Mouse (Mus musculus): ENCODE data around the gene Ctdspl. TPM values are rescaled to one million over a fixed set of nuclear protein-coding genes. Genes with fewer than 3 reads are reported as not detected.

Ctdspl gene
- polyA plus RNA-seq, 2 experiments from 2014 or later = 0.62 to 0.75 TPM

DNA sequence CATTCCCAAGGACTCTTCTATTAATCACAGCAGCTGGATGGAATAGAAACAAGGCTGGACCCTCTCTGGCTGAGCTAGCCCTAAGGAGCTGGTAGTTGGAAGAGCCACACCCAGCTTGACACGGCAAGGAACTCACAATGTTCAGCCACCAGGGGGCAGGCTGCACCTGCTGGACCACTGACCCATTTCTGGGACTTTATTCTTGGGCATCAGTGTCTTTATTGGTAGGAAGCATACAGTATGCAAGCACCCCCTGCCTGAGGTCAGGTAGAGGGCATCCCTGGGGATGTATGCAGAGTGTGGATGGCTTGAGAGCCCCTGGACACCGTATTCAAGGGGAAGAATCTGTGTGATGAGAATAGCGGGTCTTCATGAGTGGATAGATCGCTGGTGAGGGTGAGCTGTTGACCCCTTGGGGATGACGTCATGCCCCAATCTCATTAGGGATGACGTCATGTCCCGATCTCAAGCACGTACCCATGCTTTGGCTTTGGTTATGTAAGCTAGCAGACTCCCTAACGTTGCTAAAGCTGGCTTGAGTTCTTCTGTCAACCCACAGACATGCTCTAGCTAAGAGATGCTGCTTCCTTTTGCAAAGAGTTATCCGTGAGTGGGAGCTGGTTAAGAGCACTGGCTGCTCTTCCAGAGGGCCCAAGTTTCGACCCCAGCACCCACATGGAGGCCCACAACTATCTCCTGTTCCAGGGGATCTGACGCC, 5.3 kb upstream of the Ctdspl start:
- no peak for ATAC-seq

DNA sequence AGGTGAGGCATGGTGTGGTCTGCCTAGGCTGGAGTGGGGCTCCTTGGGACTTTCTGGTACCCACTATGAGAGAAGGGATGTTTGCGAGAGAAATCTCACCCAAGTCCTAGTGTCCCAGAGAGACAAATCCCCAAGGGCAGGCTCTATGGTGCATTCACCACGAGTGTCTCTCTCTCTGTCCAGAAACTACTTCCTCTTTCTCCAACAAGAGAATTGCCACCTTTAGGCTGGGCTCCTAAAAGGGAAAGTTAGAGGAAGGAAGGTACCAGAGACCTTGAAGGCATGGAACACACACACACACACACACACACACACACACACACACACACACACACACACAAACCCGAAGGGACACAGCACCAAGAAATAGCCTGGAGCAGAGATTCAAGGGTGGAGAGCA, 4.3 kb upstream of the Ctdspl start:
- ATAC-seq = no peak

DNA sequence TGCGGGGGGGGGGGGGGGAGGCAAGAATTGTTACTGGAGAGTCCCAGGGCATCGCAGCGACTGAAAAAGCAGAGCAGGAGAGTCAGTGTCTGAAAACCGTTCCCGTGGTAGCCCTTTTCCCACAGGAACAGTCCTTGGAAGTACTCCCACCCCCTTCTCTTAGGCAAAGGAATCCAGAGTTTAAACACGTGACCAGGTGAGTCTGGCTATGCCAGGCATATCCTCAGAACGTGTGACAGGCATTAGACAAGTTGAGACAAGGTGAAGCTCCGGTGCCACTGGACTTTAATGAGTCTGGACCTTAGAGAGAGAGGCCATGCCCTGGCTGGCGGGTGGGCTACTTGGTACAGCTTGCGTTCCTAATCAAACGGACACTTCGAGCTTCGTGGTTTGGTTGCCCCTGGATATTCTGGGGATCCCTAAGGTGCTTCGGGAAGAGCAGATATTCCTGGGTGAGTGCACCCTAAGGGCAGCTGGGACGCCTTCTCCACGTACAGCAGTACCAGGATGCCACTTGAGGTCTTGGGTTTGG, 1.6 kb upstream of the Ctdspl start:
- no peak for ATAC-seq

- ATAC-seq = peak; percentile 88
These were observed 755 bp upstream of the Ctdspl start for GRCm38 (mm10) chr9:118925286-118926110.

DNA sequence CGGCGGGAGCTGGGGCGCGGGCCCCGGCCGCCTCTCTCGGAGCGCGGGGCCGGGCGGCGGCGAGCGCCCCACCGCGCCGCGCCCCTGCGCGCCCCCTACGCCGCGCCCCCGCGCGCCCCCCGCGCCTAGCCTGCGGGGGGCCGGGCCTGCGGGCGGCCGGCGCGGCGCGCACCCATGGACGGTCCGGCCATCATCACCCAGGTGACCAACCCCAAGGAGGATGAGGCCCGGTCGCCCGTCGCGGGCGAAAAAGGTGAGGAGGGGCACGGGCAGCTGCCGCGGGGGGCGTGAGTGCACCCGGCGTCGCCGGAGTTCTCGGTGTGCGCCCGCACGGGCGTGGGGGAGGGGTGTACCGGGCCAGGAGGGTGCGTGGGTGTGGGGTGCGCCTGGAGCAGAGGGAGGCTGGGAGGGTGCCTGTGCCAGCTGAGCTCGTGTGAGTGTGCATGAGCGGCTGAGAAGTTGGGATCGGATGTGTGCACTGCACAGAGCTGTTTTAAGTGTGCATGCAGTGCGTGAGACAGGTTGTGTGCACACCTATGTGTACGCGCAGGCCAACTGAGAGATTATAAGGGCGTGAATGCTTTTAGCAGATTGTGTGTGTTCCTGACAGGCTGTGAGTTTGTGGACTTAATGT, 552 bp downstream of the Ctdspl start:
- peak; percentile 30 for ATAC-seq

DNA sequence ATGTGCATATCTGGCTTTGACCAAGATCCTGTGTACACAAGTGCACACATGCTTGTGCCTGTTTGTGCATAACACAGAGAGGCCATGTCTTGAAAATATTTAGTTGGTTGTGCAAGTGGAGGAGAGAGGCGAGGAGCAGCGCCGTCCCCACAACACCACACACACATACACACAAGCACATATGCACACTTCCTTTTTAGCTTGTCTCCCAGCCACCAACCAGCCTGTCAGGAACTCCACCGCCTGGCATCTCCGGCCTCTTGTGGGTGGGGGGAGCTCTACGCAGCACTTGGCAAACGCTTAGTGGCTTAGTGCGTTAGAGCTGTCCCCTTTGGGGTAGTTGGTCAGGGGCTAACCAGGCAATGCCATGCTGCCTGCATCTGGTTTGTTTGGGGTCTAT, 1.2 kb downstream of the Ctdspl start:
- ATAC-seq = no peak

GRCm38 (mm10) chr9:118928007-118928406, 1.8 kb downstream of the Ctdspl start:
- no peak for ATAC-seq

- no peak for ATAC-seq
These were observed 2.4 kb downstream of the Ctdspl start for GRCm38 (mm10) chr9:118928656-118929055.

- no peak for ATAC-seq
These were observed 4.4 kb downstream of the Ctdspl start for GRCm38 (mm10) chr9:118930611-118931010.

DNA sequence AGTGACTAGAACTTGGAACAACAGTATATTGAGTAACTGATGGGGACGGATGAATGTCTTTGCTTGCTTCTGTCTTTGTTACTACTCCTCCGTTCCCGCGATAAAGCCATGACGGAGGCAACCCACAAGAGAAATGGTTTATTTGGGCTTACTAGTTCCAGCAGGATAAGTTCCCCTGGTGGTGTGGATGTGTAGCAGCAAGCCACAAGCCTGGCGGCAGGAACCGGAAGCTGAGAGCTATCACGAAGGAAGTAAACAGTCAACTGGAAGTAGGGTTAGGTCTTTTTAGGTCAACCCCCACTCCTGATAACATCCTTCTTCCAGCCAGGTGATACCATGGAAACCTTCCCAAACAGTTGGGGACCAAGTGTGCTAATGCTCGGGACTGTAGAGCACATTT, 7.5 kb downstream of the Ctdspl start:
- ATAC-seq = no peak

GRCm38 (mm10) chr9:118934319-118934718, 8.1 kb downstream of the Ctdspl start:
- ATAC-seq = no peak

GRCm38 (mm10) chr9:118935098-118935497, 8.8 kb downstream of the Ctdspl start:
- no peak for ATAC-seq

GRCm38 (mm10) chr9:118936071-118936470, 9.8 kb downstream of the Ctdspl start:
- no peak for ATAC-seq

DNA sequence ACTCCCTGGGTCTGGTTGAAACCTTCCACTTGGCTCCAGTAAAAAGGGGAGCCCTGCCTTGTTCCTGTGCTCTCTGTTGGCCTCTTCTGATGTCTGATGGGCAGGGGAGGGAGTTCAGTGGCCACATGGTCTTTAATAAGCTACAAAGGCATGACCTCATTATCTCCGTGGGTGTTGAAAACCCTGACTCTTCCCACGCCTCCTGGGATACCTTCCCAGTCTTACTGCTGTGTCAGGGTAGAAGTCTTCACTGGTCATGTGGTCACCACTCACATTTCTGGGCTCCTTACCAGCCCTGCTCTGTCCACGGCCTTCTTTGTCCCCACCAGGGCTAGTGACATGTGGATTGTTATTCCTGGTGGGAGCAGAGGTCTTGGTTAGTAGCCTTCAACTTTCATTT, 11.3 kb downstream of the Ctdspl start:
- ATAC-seq = no peak

DNA sequence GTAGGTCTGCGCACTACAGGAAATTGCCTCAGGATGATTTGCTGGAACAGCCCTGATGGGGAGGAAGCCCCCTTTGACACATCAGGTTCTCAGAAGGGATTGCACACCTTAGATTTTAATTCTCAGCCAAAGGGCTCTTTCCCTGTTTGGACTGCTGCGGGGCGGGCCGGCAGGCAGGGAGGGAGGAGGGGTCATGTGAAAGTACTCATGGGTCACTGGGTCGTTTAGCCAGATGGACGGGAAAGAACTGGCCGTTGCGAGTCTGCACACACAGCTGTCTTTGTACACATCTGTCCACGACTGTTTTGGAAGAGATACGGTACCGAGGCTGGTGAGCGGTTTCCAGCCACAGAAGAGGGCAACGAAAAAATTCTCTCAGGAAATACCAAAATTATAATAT, 13.2 kb downstream of the Ctdspl start:
- ATAC-seq = no peak

DNA sequence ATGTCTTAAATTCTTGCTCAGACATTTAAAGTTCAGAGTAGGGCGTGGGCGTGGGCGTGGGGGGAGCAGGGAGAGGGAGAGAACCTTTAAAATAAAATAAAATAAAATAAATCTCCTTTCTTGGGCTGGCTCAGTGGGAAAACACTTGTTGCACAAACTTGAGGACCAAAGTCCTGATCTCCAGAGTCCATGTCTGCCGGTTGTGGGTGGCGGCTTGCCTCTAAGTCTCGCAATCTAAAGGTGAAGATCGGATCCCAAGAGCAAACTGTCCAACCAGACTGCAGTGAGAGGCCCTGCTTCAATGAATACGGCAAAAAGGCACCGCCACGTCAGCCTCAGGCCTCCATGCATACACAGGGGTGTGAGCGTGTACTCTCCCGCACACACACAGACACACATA, 13.6 kb downstream of the Ctdspl start:
- ATAC-seq = no peak

DNA sequence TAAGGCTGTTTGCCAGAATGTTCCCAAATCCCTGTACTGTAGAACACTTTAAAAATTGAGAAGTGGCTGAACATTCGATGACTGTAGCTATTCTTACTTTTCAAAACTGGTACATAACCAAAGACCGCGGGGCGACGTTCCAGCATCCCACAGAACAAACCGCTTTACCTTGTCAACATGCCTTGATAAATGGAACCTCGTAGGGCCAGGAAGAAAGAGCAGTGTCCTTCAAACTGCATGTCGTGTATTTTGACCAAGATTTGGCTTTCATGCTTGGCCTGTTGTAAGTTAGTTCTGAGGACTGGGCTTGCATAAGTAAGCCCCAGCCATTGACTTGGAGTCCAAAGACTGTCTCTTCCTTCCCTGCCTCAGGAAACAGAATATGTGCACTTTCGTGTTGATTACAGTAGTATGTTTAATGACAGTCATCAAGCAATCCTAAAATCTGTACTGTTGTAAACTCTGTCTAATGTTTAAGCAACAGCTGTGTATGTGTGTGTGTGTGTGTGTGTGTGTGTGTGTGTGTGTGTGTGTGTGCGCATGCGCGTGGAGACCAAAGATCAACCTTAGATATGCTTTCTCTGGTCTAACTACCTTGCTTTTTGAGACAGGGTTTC, 14.4 kb downstream of the Ctdspl start:
- ATAC-seq = no peak

DNA sequence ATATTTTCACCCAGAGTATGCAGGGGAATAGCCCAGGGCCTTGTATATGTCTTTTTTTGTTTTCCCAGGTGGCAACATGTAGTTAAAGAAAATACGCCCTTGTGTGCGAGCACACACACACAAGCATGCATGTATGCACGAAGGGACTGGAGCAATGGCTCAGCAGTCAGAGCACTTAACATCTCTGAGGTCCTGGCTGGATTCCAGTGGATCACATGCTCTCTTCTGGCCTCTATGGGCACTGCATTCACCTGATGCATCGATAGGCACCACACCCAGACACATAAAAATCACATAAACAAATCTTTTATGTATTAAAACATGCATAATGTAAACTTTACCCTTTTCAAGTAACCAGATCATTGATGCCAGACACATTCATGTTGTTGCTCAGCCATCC, 15.8 kb downstream of the Ctdspl start:
- ATAC-seq = no peak

DNA sequence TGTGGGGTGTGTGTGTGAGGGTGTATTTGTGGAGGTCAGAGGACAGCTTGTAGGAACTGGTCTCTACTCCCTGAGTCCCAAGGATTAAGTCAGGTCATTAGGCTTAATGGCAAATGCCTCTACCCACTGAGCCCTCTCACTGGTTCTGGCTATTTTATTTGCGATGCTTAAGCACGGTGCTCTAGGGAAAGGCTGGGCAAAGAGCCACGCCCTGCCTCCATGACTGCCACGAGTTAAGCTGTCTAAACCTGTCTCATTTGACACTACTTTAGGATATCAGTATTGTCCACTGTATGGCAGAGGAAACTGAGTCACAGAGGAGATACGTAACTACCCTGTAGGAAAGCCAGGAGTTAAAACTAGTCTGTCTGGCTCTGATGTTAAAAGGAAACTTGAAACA, 17.7 kb downstream of the Ctdspl start:
- ATAC-seq = no peak

- no peak for ATAC-seq
These were observed 18.1 kb downstream of the Ctdspl start for GRCm38 (mm10) chr9:118944388-118944787.

DNA sequence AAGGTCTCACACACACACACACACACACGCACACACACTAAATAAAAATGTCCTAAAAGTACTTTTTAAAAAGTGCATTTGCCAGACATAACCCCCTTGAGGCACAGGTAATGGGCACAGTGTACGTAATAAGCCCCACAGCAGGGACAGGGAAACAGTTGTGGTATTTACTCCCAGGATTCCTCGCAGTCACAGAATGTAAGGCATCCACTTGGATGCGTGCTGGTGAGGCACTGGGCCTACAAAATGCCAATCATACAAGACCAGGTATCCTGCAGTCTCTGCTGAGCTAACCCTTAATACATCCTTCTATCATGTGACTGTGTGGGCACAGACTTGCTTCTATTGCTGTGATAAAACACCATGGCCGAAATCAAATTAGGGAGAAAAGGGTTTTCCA, 22.2 kb downstream of the Ctdspl start:
- no peak for ATAC-seq

DNA sequence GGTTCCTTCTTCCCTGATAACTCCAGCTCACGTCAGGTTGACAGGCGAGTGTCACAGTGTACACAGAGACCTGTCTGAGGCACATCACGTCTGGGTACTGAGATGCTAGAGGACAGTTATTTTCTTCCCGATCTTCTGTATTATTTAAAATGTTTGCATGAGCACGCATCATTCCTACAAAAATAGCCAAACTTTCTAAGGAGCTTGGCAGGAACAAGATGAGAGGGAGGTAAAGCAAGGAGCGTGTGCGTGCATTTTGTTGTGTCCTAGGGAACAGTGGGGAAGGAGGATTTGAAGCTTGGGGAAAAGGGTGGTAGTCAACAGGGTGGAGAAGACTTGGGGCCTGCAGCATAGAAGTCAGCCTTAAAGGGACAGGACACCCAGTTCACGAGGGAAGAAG, 22.9 kb downstream of the Ctdspl start:
- no peak for ATAC-seq

- ATAC-seq = no peak
These were observed 23.4 kb downstream of the Ctdspl start for GRCm38 (mm10) chr9:118949654-118950053.
